Mouse (Mus musculus): ENCODE measurements around the gene Rap1gap.
A peak's percentile ranks its signal among the peaks of the same experiment; 100 is the strongest.

The Rap1gap gene

GRCm38 (mm10) chr4:137664433-137664979, at the start of gene Rap1gap:
Gene Rap1gap (plus strand): TSS chr4:137664726.
- peak; percentile 66 for DNase-seq

- no peak for DNase-seq
These were observed 41.7 kb upstream of the Rap1gap start for GRCm38 (mm10) chr4:137622847-137623246.

GRCm38 (mm10) chr4:137627476-137628235, 36.9 kb upstream of the Rap1gap start:
- no peak for DNase-seq

GRCm38 (mm10) chr4:137628400-137628799, 36.1 kb upstream of the Rap1gap start:
- no peak for DNase-seq

- no peak for DNase-seq
These were observed 35.2 kb upstream of the Rap1gap start for GRCm38 (mm10) chr4:137629354-137629753.

- no peak for DNase-seq
These were observed 34.4 kb upstream of the Rap1gap start for GRCm38 (mm10) chr4:137630153-137630552.

- peak; percentile 35 for DNase-seq
These were observed 32.9 kb upstream of the Rap1gap start for GRCm38 (mm10) chr4:137631596-137631995.

- DNase-seq, result no peak
These were observed 31.1 kb upstream of the Rap1gap start for GRCm38 (mm10) chr4:137633394-137633793.

GRCm38 (mm10) chr4:137636597-137636996, 27.9 kb upstream of the Rap1gap start:
- DNase-seq, result no peak

GRCm38 (mm10) chr4:137641556-137641955, 23.0 kb upstream of the Rap1gap start:
- DNase-seq, result no peak

GRCm38 (mm10) chr4:137642101-137642500, 22.4 kb upstream of the Rap1gap start:
- DNase-seq, result no peak

GRCm38 (mm10) chr4:137643459-137643858, 21.1 kb upstream of the Rap1gap start:
- no peak for DNase-seq

- DNase-seq, result no peak
These were observed 18.3 kb upstream of the Rap1gap start for GRCm38 (mm10) chr4:137646262-137646661.

- no peak for DNase-seq
These were observed 16.9 kb upstream of the Rap1gap start for GRCm38 (mm10) chr4:137647648-137648047.

- DNase-seq, result no peak
These were observed 16.3 kb upstream of the Rap1gap start for GRCm38 (mm10) chr4:137648230-137648629.

GRCm38 (mm10) chr4:137650912-137651311, 13.6 kb upstream of the Rap1gap start:
- DNase-seq, result no peak

GRCm38 (mm10) chr4:137652835-137653346, 11.6 kb upstream of the Rap1gap start:
- DNase-seq, result no peak

- DNase-seq, result no peak
These were observed 9.1 kb upstream of the Rap1gap start for GRCm38 (mm10) chr4:137655241-137656031.

- no peak for DNase-seq
These were observed 6.9 kb upstream of the Rap1gap start for GRCm38 (mm10) chr4:137657674-137658073.

- DNase-seq, result no peak
These were observed 5.0 kb upstream of the Rap1gap start for GRCm38 (mm10) chr4:137659541-137659940.

- no peak for DNase-seq
These were observed 4.0 kb upstream of the Rap1gap start for GRCm38 (mm10) chr4:137660364-137661077.

GRCm38 (mm10) chr4:137661078-137661450, 3.5 kb upstream of the Rap1gap start:
- no peak for DNase-seq

GRCm38 (mm10) chr4:137661547-137661946, 3.0 kb upstream of the Rap1gap start:
- peak; percentile 62 for DNase-seq

Data from kidney, postnatal 14 days (tissue).